Mouse (Mus musculus) heart, embryonic 14.5 days (tissue): ENCODE measurements around the gene Fer. TPM values are rescaled to one million over a fixed set of nuclear protein-coding genes. Genes with fewer than 3 reads are reported as not detected.

Source experiments
- ATAC-seq: fragments of 200-750 bp; cut with Nextera tagmentation; 2 replicates; pipeline ENCODE4 v1.8.0; 2017; ENCODE audit warnings: low read depth, moderate TSS enrichment; ENCODE audit not compliant: insufficient number of reproducible peaks, insufficient read depth, low FRiP score
- H3K27ac ChIP-seq, 2 experiments: fragments of 200-500 bp in 1 of 2; fragments of 300-500 bp in 1 of 2; sonication (generic) in 1 of 2; replicated peaks in 1 of 2; 2 replicates each; pipeline ENCODE4 v1.5.1; 2012 to 2014; ENCODE audit warnings: low read depth in 2 of 2, low read length in 2 of 2, control low read depth in 1 of 2, mild to moderate bottlenecking in 1 of 2, mixed read lengths in 1 of 2; ENCODE audit not compliant: control insufficient read depth in 1 of 2, insufficient read depth in 1 of 2
- H3K27me3 ChIP-seq: fragments of 300-500 bp; sonication (generic); 2 replicates; pipeline ENCODE4 v1.6.1; 2014; ENCODE audit warnings: mild to moderate bottlenecking, low read length, control low read depth; ENCODE audit not compliant: control insufficient read depth, insufficient read depth
- H3K36me3 ChIP-seq: fragments of 300-500 bp; sonication (generic); 2 replicates; pipeline ENCODE4 v1.6.1; 2014; ENCODE audit warnings: mild to moderate bottlenecking, control low read depth, low read length, mixed read lengths; ENCODE audit not compliant: control insufficient read depth, insufficient read depth
- H3K4me1 ChIP-seq, 2 experiments: fragments of 200-500 bp in 1 of 2; fragments of 300-500 bp in 1 of 2; sonication (generic) in 1 of 2; 2 replicates each; pipeline ENCODE4 v1.6.1; 2012 to 2014; ENCODE audit warnings: low read length in 2 of 2, control low read depth in 1 of 2, mixed read lengths in 1 of 2; ENCODE audit not compliant: control insufficient read depth in 2 of 2, insufficient read depth in 2 of 2
- H3K4me2 ChIP-seq: fragments of 300-500 bp; sonication (generic); 2 replicates; pipeline ENCODE4 v1.6.1; 2014; ENCODE audit warnings: mild to moderate bottlenecking, low read length
- H3K4me3 ChIP-seq, 2 experiments: fragments of 200-500 bp in 1 of 2; fragments of 300-500 bp in 1 of 2; sonication (generic) in 1 of 2; 2 replicates each; pipeline ENCODE4 v1.5.1; 2012 to 2014; ENCODE audit warnings: low read length in 2 of 2, mild to moderate bottlenecking in 2 of 2, control low read depth in 1 of 2, low read depth in 1 of 2, moderate library complexity in 1 of 2; ENCODE audit not compliant: control insufficient read depth in 1 of 2, insufficient read depth in 1 of 2
- H3K9ac ChIP-seq: fragments of 300-500 bp; sonication (generic); 2 replicates; pipeline ENCODE4 v1.6.1; 2014; ENCODE audit warnings: mild to moderate bottlenecking, low read length
- H3K9me3 ChIP-seq: fragments of 300-500 bp; sonication (generic); 2 replicates; pipeline ENCODE4 v1.6.1; 2016; ENCODE audit warnings: low read length, control low read depth; ENCODE audit not compliant: control insufficient read depth
- WGBS: fragments of 180-500 bp; shearing (Covaris S2); extraction: QIAGEN DNeasy Blood & Tissue Kit; methylation state at CpG from one replicate; pipeline ENCODE4 v1.1.7; 2014; 5-methylcytosine and 5-hydroxymethylcytosine counted together
- polyA plus RNA-seq: library from polyadenylated mRNA; unstranded; fragments of >200 nt; fragmentation: Nextera tagmentation; extraction: Ambion mirVana; gene quantifications from 2 replicates; pipeline ENCODE4 v1.2.1, GENCODE M21; 2014

Gene Fer
- 26.0 and 26.5 TPM in 2 replicates for polyA plus RNA-seq

GRCm38 (mm10) chr17:63863012-63863630, at the start of gene Fer:
Fer (plus strand) TSS chr17:63863062.
- peak within 1 kb of the TSS; percentile 91 to 94 for H3K4me3 ChIP-seq
- peak within 1 kb of the TSS; percentile 78 to 80 for H3K27ac ChIP-seq
- ATAC-seq = peak; percentile 49
- H3K36me3 ChIP-seq = no peaks in the 10 kb centered on the region
- H3K27me3 ChIP-seq = no peaks in the 10 kb centered on the region
- no peaks in the 10 kb centered on the region for H3K9me3 ChIP-seq
- under 1% methylated on average over 39 of the region's 41 CpGs for WGBS
- peak within 1 kb of the TSS; percentile 79 for H3K4me2 ChIP-seq
- peak within 1 kb of the TSS; percentile 93 for H3K9ac ChIP-seq
- H3K4me1 ChIP-seq = peaks cover 2 to 19% of the 10 kb centered on the region in 2 experiments; a peak in 3 of 4 replicates

DNA sequence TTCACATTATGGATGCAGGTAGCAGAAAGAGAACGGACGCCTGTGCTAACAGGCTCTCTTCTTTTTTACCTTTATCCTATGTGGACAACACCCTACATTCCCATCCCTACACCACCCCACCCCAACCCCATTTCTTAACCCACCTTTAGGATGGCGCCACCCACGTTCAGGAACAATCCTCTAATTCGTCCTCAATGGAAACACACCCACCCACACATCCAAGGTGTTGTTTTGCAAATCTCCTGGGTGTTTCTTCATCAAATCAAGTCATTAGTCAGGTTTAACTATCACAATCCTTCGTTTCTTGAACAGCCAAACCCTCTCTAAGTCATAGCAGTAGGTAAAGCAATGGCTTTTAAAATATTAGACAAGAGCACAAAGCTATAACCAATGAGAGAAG, 49.3 kb upstream of the Fer start:
- Histone ChIP-seq H3K4me3 (no peak overlapping the region), H3K4me1 (peaks cover 0 to 5% of the 10 kb centered on the region in 2 experiments; a peak in 1 of 4 replicates), H3K9ac (no peak overlapping the region), H3K27ac (no peak overlapping the region), H3K4me2 (no peak overlapping the region), H3K9me3 (no peaks in the 10 kb centered on the region), H3K27me3 (no peaks in the 10 kb centered on the region), H3K36me3 (no peaks in the 10 kb centered on the region)
- WGBS = 86% methylated on average over 6 of the region's 6 CpGs
- no peak for ATAC-seq

GRCm38 (mm10) chr17:63818444-63819027, 44.3 kb upstream of the Fer start:
- H3K9ac ChIP-seq = no peak overlapping the region
- H3K4me1 ChIP-seq = no peaks in the 10 kb centered on the region
- no peaks in the 10 kb centered on the region for H3K9me3 ChIP-seq
- 53% methylated on average over 10 of the region's 10 CpGs for WGBS
- no peaks in the 10 kb centered on the region for H3K27me3 ChIP-seq
- no peak overlapping the region for H3K27ac ChIP-seq
- H3K4me2 ChIP-seq = no peak overlapping the region
- ATAC-seq = no peak
- no peak overlapping the region for H3K4me3 ChIP-seq
- H3K36me3 ChIP-seq = no peaks in the 10 kb centered on the region

GRCm38 (mm10) chr17:63824141-63824540, 38.7 kb upstream of the Fer start:
- H3K4me1 ChIP-seq = no peaks in the 10 kb centered on the region
- H3K36me3 ChIP-seq = no peaks in the 10 kb centered on the region
- H3K9ac ChIP-seq = no peak overlapping the region
- 85% methylated on average over 4 of the region's 4 CpGs for WGBS
- H3K27me3 ChIP-seq = no peaks in the 10 kb centered on the region
- no peak for ATAC-seq
- no peaks in the 10 kb centered on the region for H3K9me3 ChIP-seq
- H3K4me3 ChIP-seq = no peak overlapping the region
- no peak overlapping the region for H3K27ac ChIP-seq
- no peak overlapping the region for H3K4me2 ChIP-seq

DNA sequence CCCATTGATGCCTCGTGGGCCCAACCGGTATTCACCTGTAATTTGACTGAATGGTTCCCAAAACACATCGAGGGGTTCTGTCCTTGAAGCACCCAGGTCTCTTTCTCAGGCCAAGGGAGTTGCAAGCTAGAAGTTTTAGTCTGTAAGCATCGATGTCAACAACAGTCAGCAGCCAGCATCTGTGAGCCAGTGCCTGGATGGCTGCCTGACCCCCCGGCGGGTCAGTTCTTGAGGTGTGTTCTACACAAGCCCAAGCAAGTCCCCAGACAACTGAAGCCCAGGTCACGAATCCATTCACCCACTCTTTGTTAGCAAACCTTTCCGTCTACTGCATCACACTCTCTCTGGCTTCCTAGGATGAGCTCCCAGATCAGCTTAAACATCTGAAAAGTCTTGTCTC, 36.7 kb upstream of the Fer start:
- H3K27me3 ChIP-seq = no peaks in the 10 kb centered on the region
- H3K4me3 ChIP-seq = no peak overlapping the region
- H3K27ac ChIP-seq = no peak overlapping the region
- H3K9me3 ChIP-seq = no peaks in the 10 kb centered on the region
- no peaks in the 10 kb centered on the region for H3K36me3 ChIP-seq
- no peak for ATAC-seq
- H3K4me1 ChIP-seq = no peaks in the 10 kb centered on the region
- no peak overlapping the region for H3K4me2 ChIP-seq
- H3K9ac ChIP-seq = no peak overlapping the region
- WGBS = 81% methylated on average over 8 of the region's 8 CpGs

DNA sequence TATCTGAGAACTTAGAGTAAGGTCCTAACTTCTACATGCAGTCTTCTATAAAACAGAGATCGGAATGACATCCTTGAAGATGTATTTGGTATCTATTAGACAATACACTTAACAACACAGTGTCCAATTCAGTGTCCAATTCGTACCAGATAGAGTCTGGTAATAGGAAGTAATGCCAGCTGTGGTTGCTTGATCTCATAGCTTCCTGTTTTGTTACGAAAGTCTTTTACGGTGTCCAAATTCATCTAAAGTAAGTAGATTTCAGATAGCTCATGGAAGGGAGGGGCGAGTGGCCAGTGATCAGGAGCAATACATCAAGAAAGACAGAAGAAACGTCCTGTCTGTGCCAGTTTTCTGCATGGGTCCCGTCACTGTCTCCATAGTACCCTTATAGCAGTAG, 36.1 kb upstream of the Fer start:
- Histone ChIP-seq H3K9me3 (no peaks in the 10 kb centered on the region), H3K9ac (no peak overlapping the region), H3K4me3 (no peak overlapping the region), H3K27me3 (no peaks in the 10 kb centered on the region), H3K4me1 (no peaks in the 10 kb centered on the region), H3K27ac (no peak overlapping the region), H3K36me3 (no peaks in the 10 kb centered on the region), H3K4me2 (no peak overlapping the region)
- WGBS = 72% methylated on average over 7 of the region's 7 CpGs
- ATAC-seq = no peak

DNA sequence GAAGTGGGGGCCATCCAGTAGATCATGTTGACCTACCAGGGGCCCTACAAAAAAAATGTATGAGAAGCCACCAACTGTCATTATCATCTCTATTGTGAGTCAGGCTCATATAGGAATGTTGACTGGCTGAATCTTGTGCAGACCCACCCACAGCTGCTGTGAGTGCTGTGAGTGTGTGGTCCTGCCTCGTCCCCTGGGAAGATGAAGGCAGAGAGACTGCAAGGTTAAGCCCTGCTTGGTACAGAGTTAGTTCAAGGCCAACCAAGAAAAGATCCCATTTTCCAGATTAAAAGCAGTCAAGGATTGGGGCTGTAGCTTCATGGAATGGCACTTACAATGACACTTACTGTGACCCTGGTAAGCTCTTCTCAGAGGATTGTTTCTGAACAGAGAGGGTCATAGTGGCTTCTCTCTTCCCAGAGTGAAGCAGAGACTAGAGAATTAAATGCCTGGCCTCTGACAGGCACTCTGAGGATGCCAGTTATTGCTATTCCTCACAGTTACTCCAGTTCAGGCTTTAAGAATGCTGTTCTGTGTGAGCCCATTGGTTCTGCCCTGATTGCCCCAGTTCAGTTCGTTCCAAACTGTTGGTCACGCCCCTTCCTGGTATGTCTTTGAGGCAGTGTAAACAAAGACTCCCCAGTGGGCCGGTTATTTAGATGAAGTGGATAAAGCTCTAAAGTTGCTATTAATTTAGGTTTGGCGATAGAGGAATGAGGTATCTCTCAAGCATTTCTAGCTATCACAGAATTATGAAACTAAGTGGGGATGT, 34.1 kb upstream of the Fer start:
- no peaks in the 10 kb centered on the region for H3K4me1 ChIP-seq
- no peak for ATAC-seq
- H3K4me3 ChIP-seq = no peak overlapping the region
- no peaks in the 10 kb centered on the region for H3K36me3 ChIP-seq
- H3K9me3 ChIP-seq = no peaks in the 10 kb centered on the region
- H3K27me3 ChIP-seq = no peaks in the 10 kb centered on the region
- H3K9ac ChIP-seq = no peak overlapping the region
- H3K4me2 ChIP-seq = no peak overlapping the region
- no peak overlapping the region for H3K27ac ChIP-seq
- 56% methylated on average over 5 of the region's 5 CpGs for WGBS
